Mouse (Mus musculus) hindbrain, embryonic 12.5 days (tissue): ENCODE measurements around the gene Efhd1. TPM values are rescaled to one million over a fixed set of nuclear protein-coding genes. Genes with fewer than 3 reads are reported as not detected.

Source experiments
- ATAC-seq: fragments of 200-750 bp; cut with Nextera tagmentation; 2 replicates; pipeline ENCODE4 v1.8.0; 2017; ENCODE audit warnings: moderate TSS enrichment; ENCODE audit not compliant: low FRiP score
- H3K27ac ChIP-seq: fragments of 300-500 bp; sonication (generic); 2 replicates; pipeline ENCODE4 v1.5.1; 2016; ENCODE audit warnings: mild to moderate bottlenecking
- H3K27me3 ChIP-seq: fragments of 300-500 bp; sonication (generic); 2 replicates; pipeline ENCODE4 v1.6.1; 2016; ENCODE audit warnings: mild to moderate bottlenecking
- H3K36me3 ChIP-seq: fragments of 300-500 bp; sonication (generic); 2 replicates; pipeline ENCODE4 v1.6.1; 2016; ENCODE audit warnings: mild to moderate bottlenecking
- H3K4me1 ChIP-seq: fragments of 300-500 bp; sonication (generic); 2 replicates; pipeline ENCODE4 v1.6.1; 2016
- H3K4me2 ChIP-seq: fragments of 300-500 bp; sonication (generic); replicated peaks from 2 replicates; pipeline ENCODE4 v1.6.1; 2016; ENCODE audit warnings: mild to moderate bottlenecking
- H3K4me3 ChIP-seq: fragments of 300-500 bp; sonication (generic); 2 replicates; pipeline ENCODE4 v1.5.1; 2016; ENCODE audit warnings: mild to moderate bottlenecking
- H3K9ac ChIP-seq: fragments of 300-500 bp; sonication (generic); 2 replicates; pipeline ENCODE4 v1.6.1; 2016; ENCODE audit warnings: mild to moderate bottlenecking, moderate library complexity
- H3K9me3 ChIP-seq: fragments of 300-500 bp; sonication (generic); replicated peaks from 2 replicates; pipeline ENCODE4 v1.6.1; 2016; ENCODE audit warnings: mild to moderate bottlenecking
- WGBS: fragments of 180-500 bp; shearing (Covaris S2); methylation state at CpG from one replicate; pipeline ENCODE4 v1.1.7; 2016; 5-methylcytosine and 5-hydroxymethylcytosine counted together
- polyA plus RNA-seq: library from polyadenylated mRNA; unstranded; fragments of >200 nt; fragmentation: Nextera tagmentation; extraction: Ambion mirVana; gene quantifications from 2 replicates; pipeline ENCODE4 v1.2.1, GENCODE M21; 2016

Efhd1 gene
- 0.40 TPM in 2 replicates for polyA plus RNA-seq

DNA sequence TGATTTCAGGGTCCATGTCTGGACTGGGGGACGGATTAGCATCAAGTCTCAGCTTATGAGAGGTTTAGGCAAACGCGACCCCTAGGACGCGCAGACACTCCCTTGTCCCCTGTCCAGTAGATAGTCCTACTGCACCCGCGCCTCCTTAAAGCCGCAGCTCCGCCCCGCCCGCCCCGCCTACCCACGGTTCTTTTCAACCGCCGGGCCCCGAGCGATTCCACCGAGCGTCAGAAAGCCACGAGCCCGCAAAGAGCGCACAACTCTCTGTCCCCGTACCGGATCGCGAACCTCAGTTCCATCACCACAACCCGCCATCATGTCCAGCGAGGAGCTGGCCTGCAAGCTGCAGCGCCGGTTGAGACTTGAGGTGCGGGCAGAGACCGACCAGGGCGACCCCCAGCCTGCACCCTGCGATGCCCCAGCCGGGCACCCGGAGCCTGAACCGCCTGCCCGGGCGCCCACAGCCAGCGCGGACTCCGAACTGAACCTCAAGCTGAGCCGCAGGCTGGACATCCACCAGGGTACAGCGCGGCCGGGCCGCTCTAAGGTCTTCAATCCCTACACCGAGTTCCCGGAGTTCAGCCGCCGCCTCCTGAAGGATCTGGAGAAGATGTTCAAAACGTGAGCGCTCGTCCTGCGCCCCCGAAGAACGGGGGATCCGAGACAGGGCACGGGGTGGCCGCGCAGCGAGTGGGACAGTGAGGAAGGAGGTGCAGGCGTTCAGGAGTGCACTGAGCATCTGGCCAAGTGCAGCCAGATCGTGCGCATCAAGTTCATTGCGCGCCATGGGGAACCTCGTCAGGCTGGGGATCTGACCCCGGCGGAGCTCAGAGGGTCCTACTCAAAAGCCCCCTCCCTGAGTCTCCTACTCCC lies at the start of gene Efhd1:
TSS of gene Efhd1 (plus strand) at position 230 of the 873 bp plus-strand sequence.
- ATAC-seq: peak; percentile 61; the same call in 1 of the 2 replicates
- peak within 1 kb of the TSS; percentile 39 for H3K9ac ChIP-seq

DNA sequence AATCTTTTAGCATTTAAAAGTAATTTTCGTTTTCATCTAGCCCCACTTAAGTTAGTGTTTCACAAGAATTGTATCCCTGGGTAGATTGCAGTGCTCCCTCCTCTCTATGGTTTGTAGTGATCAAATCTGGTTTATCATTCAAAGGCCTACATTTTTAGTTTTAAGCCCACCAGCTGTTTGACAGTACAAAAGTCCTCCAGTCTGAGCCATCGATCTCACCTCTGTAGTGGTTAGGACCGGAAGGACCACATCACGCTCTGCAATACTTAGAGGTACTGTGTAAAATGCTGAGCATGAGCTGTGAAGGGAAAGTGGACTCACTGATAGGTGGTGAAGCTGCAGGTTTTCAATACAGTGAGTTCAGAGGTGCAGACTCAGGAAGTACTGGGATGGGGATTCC lies 49.4 kb upstream of the Efhd1 start:
- Histone ChIP-seq H3K27me3 (no peaks in the 10 kb centered on the region), H3K4me3 (peak overlapping the region; percentile 93), H3K4me1 (peaks cover 31% of the 10 kb centered on the region), H3K9ac (peak overlapping the region; percentile 96), H3K9me3 (no peaks in the 10 kb centered on the region), H3K4me2 (peak overlapping the region; percentile 71), H3K27ac (peak overlapping the region; percentile 99), H3K36me3 (peaks cover 5% of the 10 kb centered on the region; the same call in 1 of the 2 replicates)
- WGBS: 44% methylated on average over 4 of the region's 4 CpGs
- no peak for ATAC-seq

More for the DNA sequence above, at the start of gene Efhd1:
- Histone ChIP-seq H3K4me1 (peaks cover 25% of the 10 kb centered on the region), H3K36me3 (no peaks in the 10 kb centered on the region), H3K4me3 (peak within 1 kb of the TSS; percentile 47), H3K9me3 (no peaks in the 10 kb centered on the region), H3K27ac (no peak within 1 kb of the TSS), H3K27me3 (peaks cover 91% of the 10 kb centered on the region), H3K4me2 (peak within 1 kb of the TSS; percentile 94)
- under 1% methylated on average over 70 of the region's 70 CpGs for WGBS

DNA sequence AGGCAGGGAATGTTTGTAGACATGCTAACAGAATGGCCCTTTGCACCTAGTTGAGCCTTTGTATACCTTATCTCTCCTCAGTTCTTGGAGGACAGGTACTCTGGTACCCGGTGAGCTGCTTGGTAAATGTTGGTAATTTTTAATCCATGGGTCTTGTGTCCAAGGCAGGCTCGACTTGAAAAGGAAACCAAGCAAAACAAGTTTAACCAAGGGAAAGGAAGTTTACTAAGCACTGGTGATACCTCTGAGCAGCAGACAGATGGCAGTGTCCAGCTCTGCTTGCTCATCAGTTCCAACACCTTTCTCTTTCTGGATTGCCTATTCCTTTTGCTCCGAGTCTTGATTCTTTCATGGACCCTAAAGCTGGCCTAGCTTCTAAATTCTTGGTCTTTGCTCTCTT lies 46.2 kb upstream of the Efhd1 start:
- WGBS: 63% methylated on average over 3 of the region's 3 CpGs
- peaks cover 35% of the 10 kb centered on the region for H3K36me3 ChIP-seq
- H3K27me3 ChIP-seq: no peaks in the 10 kb centered on the region

DNA sequence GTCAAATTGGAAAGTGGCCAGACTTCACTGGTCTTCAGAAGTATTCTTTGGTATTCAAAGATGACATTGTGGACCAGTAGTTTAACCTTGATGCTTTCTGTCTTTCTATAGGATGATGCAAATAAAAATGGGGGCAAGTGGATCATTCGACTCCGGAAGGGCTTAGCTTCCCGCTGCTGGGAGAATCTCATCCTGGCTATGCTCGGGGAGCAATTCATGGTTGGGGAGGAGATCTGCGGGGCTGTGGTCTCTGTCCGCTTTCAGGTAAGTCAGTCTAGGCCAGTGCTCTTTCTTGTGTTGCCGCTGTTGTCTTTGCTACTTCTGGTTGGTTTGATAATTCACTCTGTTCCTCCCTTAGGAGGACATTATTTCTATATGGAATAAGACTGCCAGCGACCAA lies 38.4 kb upstream of the Efhd1 start:
- WGBS: 98% methylated on average over 8 of the region's 8 CpGs

More for the DNA sequence above, 46.2 kb upstream of the Efhd1 start:
- Histone ChIP-seq H3K9me3 (no peaks in the 10 kb centered on the region), H3K4me1 (peaks cover 29% of the 10 kb centered on the region), H3K9ac (no peak overlapping the region), H3K4me3 (no peak overlapping the region), H3K4me2 (no peak overlapping the region), H3K27ac (no peak overlapping the region)
- no peak for ATAC-seq

DNA sequence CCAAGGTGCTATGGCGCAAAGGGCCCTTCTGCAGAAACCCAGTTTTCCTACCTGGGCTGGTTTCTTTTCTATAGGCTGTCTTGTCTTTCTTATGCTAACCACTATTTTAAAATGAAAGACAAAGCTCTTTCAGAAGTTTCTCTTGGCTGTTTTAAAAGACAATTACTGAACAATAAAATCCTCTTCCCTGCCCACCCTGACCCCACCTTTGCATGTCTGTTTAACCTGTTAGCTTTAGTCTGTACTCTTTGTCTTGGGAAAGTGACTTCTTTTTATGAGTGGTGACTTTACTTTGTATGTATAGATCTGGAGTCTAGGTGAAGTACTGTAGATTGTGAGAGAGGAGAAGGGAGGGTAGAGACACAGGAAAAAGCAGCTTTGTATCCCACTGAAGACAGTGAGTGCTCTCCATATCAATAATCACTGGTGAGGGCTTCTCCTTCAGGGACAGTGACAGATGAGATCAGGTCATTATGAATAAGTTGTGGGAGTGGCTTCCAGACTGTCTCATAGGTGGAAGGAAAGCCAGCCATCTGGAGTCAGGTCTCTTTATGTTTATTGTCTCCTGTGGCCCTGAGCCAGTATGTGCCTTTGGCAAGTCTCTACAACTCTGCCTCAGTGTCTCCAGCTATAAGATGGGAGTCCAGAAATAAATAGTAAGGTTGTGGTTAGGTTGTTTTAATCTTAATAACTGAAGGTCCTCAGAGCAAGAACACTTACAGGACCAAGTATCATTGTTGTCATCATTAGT lies 37.6 kb upstream of the Efhd1 start:
- Histone ChIP-seq H3K4me2 (no peak overlapping the region), H3K27me3 (no peaks in the 10 kb centered on the region), H3K36me3 (peaks cover 96% of the 10 kb centered on the region), H3K27ac (no peak overlapping the region), H3K9me3 (no peaks in the 10 kb centered on the region), H3K4me1 (no peaks in the 10 kb centered on the region), H3K9ac (no peak overlapping the region), H3K4me3 (no peak overlapping the region)
- 100% methylated on average over 1 of the region's 1 CpGs for WGBS
- no peak for ATAC-seq

More for the DNA sequence above, 38.4 kb upstream of the Efhd1 start:
- Histone ChIP-seq H3K4me3 (no peak overlapping the region), H3K9me3 (no peaks in the 10 kb centered on the region), H3K36me3 (peaks cover 97% of the 10 kb centered on the region), H3K27ac (no peak overlapping the region), H3K4me2 (no peak overlapping the region), H3K27me3 (no peaks in the 10 kb centered on the region), H3K4me1 (no peaks in the 10 kb centered on the region), H3K9ac (no peak overlapping the region)
- ATAC-seq: no peak

DNA sequence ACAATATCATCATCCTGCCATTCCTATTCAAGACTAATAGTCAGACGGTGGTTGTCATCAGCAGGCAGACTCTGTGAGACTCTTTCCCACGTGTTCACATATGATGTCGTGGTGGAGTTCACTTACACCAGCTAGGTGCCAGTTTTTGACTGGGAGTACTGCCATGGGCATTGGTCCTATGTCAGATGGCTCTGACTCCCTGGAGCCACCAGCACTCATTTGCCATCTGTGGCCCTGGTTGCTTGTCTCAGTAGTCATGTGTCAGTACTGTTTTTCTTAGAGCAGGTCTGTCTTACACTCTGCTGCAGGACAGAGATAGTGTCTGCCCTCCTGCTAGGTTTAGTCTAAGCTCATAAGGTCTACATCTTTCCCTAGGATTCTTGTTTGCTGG lies 37.0 kb upstream of the Efhd1 start:
- no peak overlapping the region for H3K9ac ChIP-seq
- no peaks in the 10 kb centered on the region for H3K4me1 ChIP-seq
- ATAC-seq: no peak
- peaks cover 96% of the 10 kb centered on the region for H3K36me3 ChIP-seq
- no peaks in the 10 kb centered on the region for H3K9me3 ChIP-seq
- no peak overlapping the region for H3K27ac ChIP-seq
- no peaks in the 10 kb centered on the region for H3K27me3 ChIP-seq
- H3K4me3 ChIP-seq: no peak overlapping the region
- 89% methylated on average over 3 of the region's 3 CpGs for WGBS
- H3K4me2 ChIP-seq: no peak overlapping the region

DNA sequence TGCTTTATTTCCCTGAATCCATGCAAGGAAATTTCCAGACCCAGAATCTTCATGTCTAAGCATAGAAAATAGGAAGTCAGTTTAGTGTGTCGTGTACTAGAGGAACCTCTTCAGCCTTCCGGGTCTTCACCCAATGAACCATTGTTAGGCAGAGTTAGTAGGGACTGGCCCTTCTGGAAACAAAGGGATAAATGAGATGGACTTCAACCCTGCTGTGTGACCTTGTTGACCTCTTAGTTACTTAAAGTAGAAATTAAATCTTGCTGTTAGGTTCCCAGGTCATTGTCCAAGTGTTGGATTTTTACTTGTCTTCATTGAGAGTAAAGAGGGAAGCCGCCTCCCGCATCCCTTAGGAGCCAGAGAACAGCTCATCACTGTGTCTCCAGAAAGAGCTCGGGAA lies 33.6 kb upstream of the Efhd1 start:
- Histone ChIP-seq H3K4me2 (no peak overlapping the region), H3K27ac (no peak overlapping the region), H3K4me1 (no peaks in the 10 kb centered on the region), H3K9me3 (no peaks in the 10 kb centered on the region), H3K9ac (no peak overlapping the region), H3K27me3 (no peaks in the 10 kb centered on the region), H3K4me3 (no peak overlapping the region), H3K36me3 (peaks cover 91% of the 10 kb centered on the region)
- 71% methylated on average over 5 of the region's 5 CpGs for WGBS
- no peak for ATAC-seq

DNA sequence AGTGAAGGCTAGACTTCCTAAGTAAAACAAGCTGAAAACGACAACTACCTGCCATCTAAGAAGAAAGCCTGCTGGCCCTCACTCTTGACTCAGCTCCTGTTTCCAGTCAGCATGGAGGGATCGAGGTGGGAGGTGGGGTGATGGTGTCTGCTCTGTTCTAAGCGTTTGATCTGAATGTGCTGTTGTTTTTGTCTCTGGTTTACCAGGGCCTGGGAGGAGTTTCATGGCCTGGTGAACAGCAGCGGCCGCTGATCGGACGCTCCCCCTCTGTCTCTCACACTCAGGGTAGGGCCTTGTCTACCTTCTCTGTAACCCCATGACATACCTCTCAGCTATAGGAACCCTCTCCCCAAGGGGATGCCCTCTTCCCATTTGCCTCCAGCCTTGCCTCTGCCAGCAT lies 32.0 kb upstream of the Efhd1 start:
- Histone ChIP-seq H3K9ac (no peak overlapping the region), H3K4me1 (no peaks in the 10 kb centered on the region), H3K36me3 (peaks cover 85% of the 10 kb centered on the region), H3K27ac (no peak overlapping the region), H3K4me2 (no peak overlapping the region), H3K4me3 (no peak overlapping the region), H3K27me3 (no peaks in the 10 kb centered on the region), H3K9me3 (no peaks in the 10 kb centered on the region)
- ATAC-seq: no peak
- 80% methylated on average over 7 of the region's 7 CpGs for WGBS

DNA sequence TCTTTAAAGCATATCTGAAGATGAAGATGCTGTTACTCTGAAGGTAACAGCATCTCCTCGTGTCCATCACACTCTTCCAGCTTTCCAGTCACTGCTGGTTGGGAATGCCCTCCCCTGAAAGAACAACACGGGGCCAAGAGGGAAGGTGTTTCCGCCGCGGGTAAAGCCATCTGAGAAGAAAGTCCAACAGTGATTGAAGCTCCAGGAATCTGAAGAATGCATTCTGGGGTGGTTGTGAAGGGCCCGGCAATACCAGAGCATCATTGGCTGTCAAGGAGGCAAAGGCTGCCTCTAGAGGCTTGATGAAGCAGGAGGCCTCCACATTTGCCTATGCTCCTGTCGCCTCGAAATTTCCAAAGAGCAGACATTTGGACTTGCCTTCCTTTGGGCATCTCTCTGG lies 25.1 kb upstream of the Efhd1 start:
- no peak overlapping the region for H3K9ac ChIP-seq
- no peak overlapping the region for H3K27ac ChIP-seq
- no peaks in the 10 kb centered on the region for H3K9me3 ChIP-seq
- H3K36me3 ChIP-seq: peaks cover 47% of the 10 kb centered on the region
- ATAC-seq: no peak
- H3K27me3 ChIP-seq: no peaks in the 10 kb centered on the region
- H3K4me3 ChIP-seq: no peak overlapping the region
- no peak overlapping the region for H3K4me2 ChIP-seq
- H3K4me1 ChIP-seq: no peaks in the 10 kb centered on the region
- 70% methylated on average over 8 of the region's 8 CpGs for WGBS

DNA sequence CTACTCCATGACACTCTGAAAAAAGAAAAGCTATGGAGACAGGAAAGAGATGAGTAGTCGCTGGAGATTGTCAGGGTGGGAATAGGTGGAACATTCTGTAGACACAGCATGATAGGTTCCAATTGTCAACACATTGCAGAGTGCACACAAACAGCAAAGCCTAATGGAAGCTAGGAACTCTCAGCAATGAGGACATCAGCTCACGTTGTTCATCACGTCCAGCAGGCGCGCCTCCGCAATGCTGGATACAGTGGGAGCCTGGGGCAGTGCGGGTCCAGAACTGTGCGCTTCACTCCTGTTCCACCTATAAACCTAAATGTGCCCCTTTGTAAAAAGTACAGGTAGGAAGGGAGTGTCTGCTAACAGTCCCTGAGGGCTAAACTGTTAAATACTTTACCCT lies 21.1 kb upstream of the Efhd1 start:
- Histone ChIP-seq H3K4me3 (no peak overlapping the region), H3K27me3 (no peaks in the 10 kb centered on the region), H3K27ac (no peak overlapping the region), H3K4me1 (no peaks in the 10 kb centered on the region), H3K36me3 (peaks cover 19% of the 10 kb centered on the region), H3K9me3 (no peaks in the 10 kb centered on the region), H3K9ac (no peak overlapping the region), H3K4me2 (no peak overlapping the region)
- WGBS: 92% methylated on average over 8 of the region's 8 CpGs
- ATAC-seq: no peak

DNA sequence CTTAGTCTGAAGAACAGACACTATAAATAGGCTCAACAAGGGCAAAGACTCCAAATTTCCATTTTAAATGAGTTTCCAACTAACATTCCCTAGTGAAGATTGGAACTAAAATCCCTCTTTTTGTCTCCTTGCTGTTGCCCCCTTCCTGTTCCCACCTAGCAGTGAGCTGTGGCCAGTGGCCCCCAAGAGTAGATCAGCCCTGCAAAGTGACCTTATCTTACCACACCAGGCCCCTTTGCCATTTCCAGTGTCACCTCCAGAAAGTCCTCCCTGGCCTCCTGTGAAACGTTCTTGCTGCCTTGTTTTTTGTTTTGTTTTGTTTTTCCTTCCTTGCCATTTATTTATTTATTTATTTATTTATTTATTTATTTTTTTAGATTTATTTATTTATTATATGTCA lies 18.7 kb upstream of the Efhd1 start:
- ATAC-seq: no peak
- no peak overlapping the region for H3K4me3 ChIP-seq
- WGBS: 64% methylated on average over 1 of the region's 1 CpGs
- no peak overlapping the region for H3K4me2 ChIP-seq
- no peaks in the 10 kb centered on the region for H3K4me1 ChIP-seq
- H3K9me3 ChIP-seq: no peaks in the 10 kb centered on the region
- no peaks in the 10 kb centered on the region for H3K36me3 ChIP-seq
- H3K9ac ChIP-seq: no peak overlapping the region
- H3K27me3 ChIP-seq: no peaks in the 10 kb centered on the region
- H3K27ac ChIP-seq: no peak overlapping the region

DNA sequence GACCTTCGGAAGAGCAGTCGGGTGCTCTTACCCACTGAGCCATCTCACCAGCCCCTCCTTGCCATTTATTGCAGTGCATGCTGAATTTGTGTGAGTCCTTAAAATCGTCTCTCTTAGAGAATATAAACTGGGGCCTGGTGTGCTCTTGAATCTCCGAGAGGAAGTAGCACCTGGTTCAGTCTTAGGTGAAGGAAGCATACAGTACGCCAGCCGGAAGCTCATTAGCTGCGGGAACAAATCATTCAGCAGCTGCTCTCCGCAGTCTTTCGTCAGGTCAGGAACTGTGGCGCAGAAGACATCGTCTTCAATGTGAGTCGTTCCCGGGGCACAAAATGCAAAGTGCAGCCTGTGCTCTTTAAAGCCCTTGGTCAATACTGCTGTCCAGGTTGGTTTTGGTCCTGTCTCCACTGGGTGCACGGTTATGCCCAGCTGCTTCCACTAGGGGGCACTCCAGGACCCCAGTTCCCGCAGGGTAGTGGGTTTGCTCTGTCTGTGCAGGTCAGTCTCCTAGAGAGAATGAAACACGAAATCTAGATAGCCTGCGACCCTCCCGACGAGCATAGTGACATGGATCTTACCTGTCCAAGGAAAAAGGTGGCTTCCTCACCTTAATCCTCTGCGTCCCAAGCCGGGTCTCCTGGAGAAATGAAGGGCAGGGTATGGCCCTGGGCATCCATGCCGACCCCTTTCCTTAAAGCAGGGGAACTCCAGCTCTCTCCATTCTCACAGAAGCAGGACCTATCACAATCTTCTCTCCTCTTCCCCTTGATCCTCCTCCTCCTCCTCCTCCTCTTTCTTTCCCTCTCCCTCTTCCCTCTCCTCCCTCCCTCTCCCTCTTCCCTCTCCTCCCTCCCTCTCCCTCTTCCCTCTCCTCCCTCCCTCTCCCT lies 18.0 kb upstream of the Efhd1 start:
- WGBS: 32% methylated on average over 22 of the region's 22 CpGs
- no peak overlapping the region for H3K27ac ChIP-seq
- H3K27me3 ChIP-seq: no peaks in the 10 kb centered on the region
- H3K36me3 ChIP-seq: no peaks in the 10 kb centered on the region
- no peaks in the 10 kb centered on the region for H3K9me3 ChIP-seq
- ATAC-seq: peak; percentile 85
- H3K4me2 ChIP-seq: peak overlapping the region; percentile 34
- no peaks in the 10 kb centered on the region for H3K4me1 ChIP-seq
- H3K9ac ChIP-seq: no peak overlapping the region
- no peak overlapping the region for H3K4me3 ChIP-seq
